Mouse (Mus musculus) C2C12 (cell line): ENCODE measurements at regions not wholly inside any gene's neighbourhood (a gene's known extent, or its start where the extent isn't known, plus 50 kb on each side); places are given as distances from the start of the nearest gene placed in this dataset.

Experiments
- CEBPB ChIP-seq: IDR thresholded peaks from one replicate; pipeline ENCODE4 v1.6.1; 2011; ENCODE audit warnings: low read depth, mild to moderate bottlenecking, control low read depth, moderate library complexity
- CTCF ChIP-seq: IDR thresholded peaks from one replicate; pipeline ENCODE4 v1.5.1; 2011; ENCODE audit not compliant: control insufficient read depth, insufficient read depth, insufficient read length
- FOSL1 ChIP-seq: IDR thresholded peaks from one replicate; pipeline ENCODE4 v1.8.0; 2011; ENCODE audit warnings: mild to moderate bottlenecking, low read length; ENCODE audit not compliant: poor library complexity, insufficient read depth, severe bottlenecking
- MAX ChIP-seq: IDR thresholded peaks from one replicate; pipeline ENCODE4 v1.6.1; 2011; ENCODE audit warnings: mild to moderate bottlenecking, control low read depth
- MYOD1 ChIP-seq: IDR thresholded peaks from one replicate; pipeline ENCODE4 v1.6.1; 2011; ENCODE audit warnings: low read depth; ENCODE audit not compliant: control insufficient read depth, insufficient read length
- MYOG ChIP-seq: IDR thresholded peaks from one replicate; pipeline ENCODE4 v1.6.1; 2011; ENCODE audit not compliant: control insufficient read depth, insufficient read length; ENCODE audit errors: extremely low read depth
- USF1 ChIP-seq: IDR thresholded peaks from one replicate; pipeline ENCODE4 v1.6.1; 2011; ENCODE audit warnings: low read depth, mild to moderate bottlenecking, control low read depth, moderate library complexity

- TF ChIP-seq CTCF (no peak), MYOG (no peak), MYOD1 (no peak), USF1 (no peak), FOSL1 (no peak), CEBPB (no peak), MAX (no peak)
These were observed 160.0 kb downstream of the Cog6 start for GRCm38 (mm10) chr3:52857076-52857475.
